Mouse (Mus musculus) C2C12 (cell line): ENCODE data around the gene Gm15557. TPM values are rescaled to one million over a fixed set of nuclear protein-coding genes. Genes with fewer than 3 reads are reported as not detected.
A peak's percentile ranks its signal among the peaks of the same experiment; 100 is the strongest.

ENCODE experiments used
- H3K27me3 ChIP-seq: one replicate; pipeline ENCODE4 v1.6.1; 2011; ENCODE audit not compliant: control insufficient read depth, insufficient read depth, insufficient read length
- H3K36me3 ChIP-seq: one replicate; pipeline ENCODE4 v1.6.1; 2011; ENCODE audit not compliant: control insufficient read depth, insufficient read depth
- H3K4me3 ChIP-seq: one replicate; pipeline ENCODE4 v1.5.1; 2011; ENCODE audit warnings: mild to moderate bottlenecking, control low read depth; ENCODE audit not compliant: poor library complexity, insufficient read depth, severe bottlenecking
- H3K79me2 ChIP-seq: one replicate; pipeline ENCODE4 v1.6.1; 2011; ENCODE audit not compliant: control insufficient read depth, insufficient read depth
- H3K79me3 ChIP-seq: one replicate; pipeline ENCODE4 v1.6.1; 2011; ENCODE audit warnings: low read depth, control low read depth
- H3ac ChIP-seq: one replicate; pipeline ENCODE3; 2011; ENCODE audit warnings: low read depth; ENCODE audit not compliant: control insufficient read depth, insufficient read length
- CEBPB ChIP-seq: IDR thresholded peaks from one replicate; pipeline ENCODE4 v1.6.1; 2011; ENCODE audit warnings: low read depth, mild to moderate bottlenecking, control low read depth, moderate library complexity
- CTCF ChIP-seq: IDR thresholded peaks from one replicate; pipeline ENCODE4 v1.5.1; 2011; ENCODE audit not compliant: control insufficient read depth, insufficient read depth, insufficient read length
- FOSL1 ChIP-seq: IDR thresholded peaks from one replicate; pipeline ENCODE4 v1.8.0; 2011; ENCODE audit warnings: mild to moderate bottlenecking, low read length; ENCODE audit not compliant: poor library complexity, insufficient read depth, severe bottlenecking
- MAX ChIP-seq: IDR thresholded peaks from one replicate; pipeline ENCODE4 v1.6.1; 2011; ENCODE audit warnings: mild to moderate bottlenecking, control low read depth
- MYOD1 ChIP-seq: IDR thresholded peaks from one replicate; pipeline ENCODE4 v1.6.1; 2011; ENCODE audit warnings: low read depth; ENCODE audit not compliant: control insufficient read depth, insufficient read length
- MYOG ChIP-seq: IDR thresholded peaks from one replicate; pipeline ENCODE4 v1.6.1; 2011; ENCODE audit not compliant: control insufficient read depth, insufficient read length; ENCODE audit errors: extremely low read depth
- USF1 ChIP-seq: IDR thresholded peaks from one replicate; pipeline ENCODE4 v1.6.1; 2011; ENCODE audit warnings: low read depth, mild to moderate bottlenecking, control low read depth, moderate library complexity
- polyA plus RNA-seq: library from polyadenylated mRNA; unstranded; fragments of >200 nt; fragmentation: generic; extraction: Trizol; gene quantifications from one replicate; pipeline ENCODE4 v1.2.1, GENCODE M21; 2012; ENCODE audit warnings: missing spikeins

Gene Gm15557
- polyA plus RNA-seq, 1 experiment = not detected

DNA sequence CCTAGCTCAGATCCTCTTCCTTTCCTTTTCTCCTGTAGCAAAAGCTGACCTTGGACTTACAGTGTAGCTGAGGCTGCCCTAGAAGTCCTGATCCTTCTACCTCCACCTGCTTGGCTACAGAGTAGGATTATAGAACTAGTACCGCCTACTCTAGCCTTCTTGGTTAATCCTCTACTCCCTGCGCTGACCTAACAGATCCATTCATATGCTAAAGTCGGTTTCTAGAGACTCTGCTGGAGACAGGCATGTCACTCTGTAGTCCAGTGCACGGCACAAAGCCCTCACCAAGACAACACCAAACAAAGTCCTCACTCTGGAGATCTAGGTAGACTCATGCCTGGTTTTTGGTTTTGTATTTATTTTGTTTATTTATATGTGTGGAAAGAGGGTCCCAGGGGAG lies 6.0 kb downstream of the Gm15557 start:
- no peaks in the 10 kb centered on the region for H3K36me3 ChIP-seq
- no peaks in the 10 kb centered on the region for H3K79me2 ChIP-seq
- no peak for TF ChIP-seq CEBPB
- no peak for TF ChIP-seq FOSL1
- no peak for TF ChIP-seq MYOG
- no peak for TF ChIP-seq CTCF
- no peak for TF ChIP-seq USF1
- no peak for TF ChIP-seq MAX

DNA sequence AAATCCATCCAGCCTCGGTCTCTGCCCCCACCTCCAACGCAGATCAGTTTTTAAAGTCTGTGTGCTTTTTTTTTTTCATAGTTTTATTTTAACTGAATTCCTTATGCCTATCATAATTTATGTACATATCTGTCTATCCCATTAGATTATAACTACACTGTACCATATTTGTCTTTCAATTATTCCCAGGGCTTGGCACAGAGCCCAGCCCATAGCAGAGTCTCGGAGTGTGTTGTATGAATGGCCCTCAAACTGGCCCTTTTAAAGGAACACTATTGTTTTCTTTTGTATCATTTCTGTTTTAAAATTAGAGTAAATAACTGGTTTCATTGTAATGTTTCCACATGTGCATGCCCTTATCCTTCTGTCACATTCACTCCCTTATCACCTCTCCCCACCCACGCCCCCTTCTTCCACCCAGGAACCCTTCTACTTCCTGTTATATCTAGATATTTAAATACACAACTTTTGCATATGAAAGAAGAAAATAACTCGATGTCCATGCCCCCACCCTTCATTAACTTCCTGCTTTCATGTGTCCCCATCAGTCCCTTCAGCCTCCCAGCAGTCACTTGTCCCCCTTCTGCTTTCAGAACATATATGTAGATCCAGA lies 7.0 kb downstream of the Gm15557 start:
- H3ac ChIP-seq = no peak overlapping the region
- TF ChIP-seq FOSL1 (no peak), MYOD1 (no peak), CTCF (no peak), MYOG (no peak), MAX (no peak), USF1 (no peak), CEBPB (no peak)
- no peaks in the 10 kb centered on the region for H3K27me3 ChIP-seq
- H3K36me3 ChIP-seq = no peaks in the 10 kb centered on the region
- no peak overlapping the region for H3K4me3 ChIP-seq
- no peaks in the 10 kb centered on the region for H3K79me2 ChIP-seq
- no peaks in the 10 kb centered on the region for H3K79me3 ChIP-seq

More for the DNA sequence above, 6.0 kb downstream of the Gm15557 start:
- H3K79me3 ChIP-seq = no peaks in the 10 kb centered on the region
- no peaks in the 10 kb centered on the region for H3K27me3 ChIP-seq
- H3K4me3 ChIP-seq = no peak overlapping the region
- no peak overlapping the region for H3ac ChIP-seq

DNA sequence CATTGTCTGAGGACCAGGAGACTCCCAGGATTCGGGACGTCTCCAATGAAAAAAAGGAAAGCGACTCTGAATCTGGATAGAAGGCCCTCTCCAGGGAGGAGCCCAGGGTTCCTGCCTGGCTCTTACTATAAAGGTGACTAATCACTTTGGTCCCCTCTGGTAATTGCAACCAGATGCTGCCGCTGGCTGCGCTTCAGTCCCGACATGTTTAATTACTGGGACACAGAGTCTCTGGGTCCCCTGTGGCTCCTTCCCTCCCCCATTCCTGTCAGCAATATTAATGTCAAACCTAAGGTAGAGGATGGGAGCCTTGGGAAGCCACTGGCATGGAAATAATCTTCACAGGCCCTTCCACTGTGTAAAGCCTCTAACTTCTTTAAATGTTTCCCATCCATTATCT lies 8.8 kb downstream of the Gm15557 start:
- peak; percentile 27 for TF ChIP-seq FOSL1
- TF ChIP-seq CTCF = no peak

DNA sequence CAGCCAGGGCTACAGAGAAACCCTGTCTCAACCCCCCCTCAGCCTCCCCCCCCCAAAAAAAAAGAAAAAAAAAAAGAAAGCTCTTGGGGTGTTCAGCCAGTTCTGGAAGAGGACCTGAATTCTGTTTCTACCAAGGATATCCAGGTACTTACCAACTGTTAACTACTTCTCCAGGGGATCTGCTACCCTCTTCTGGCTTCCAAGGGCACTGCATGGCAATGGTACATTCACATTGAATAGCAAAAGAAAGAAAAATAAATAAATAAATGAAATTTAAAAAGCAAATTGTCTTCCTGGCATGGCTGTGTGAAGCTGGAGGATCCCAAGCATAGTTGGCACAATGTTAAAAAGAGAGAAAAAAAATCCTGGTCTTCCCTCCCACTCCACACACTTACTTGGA lies 11.5 kb downstream of the Gm15557 start:
- Histone ChIP-seq H3K79me2 (peaks cover 7% of the 10 kb centered on the region), H3K36me3 (no peaks in the 10 kb centered on the region), H3K27me3 (no peaks in the 10 kb centered on the region), H3K79me3 (peaks cover 5% of the 10 kb centered on the region), H3K4me3 (no peak overlapping the region), H3ac (no peak overlapping the region)
- TF ChIP-seq CEBPB (no peak), MAX (no peak), MYOG (no peak), USF1 (no peak), CTCF (no peak), FOSL1 (no peak), MYOD1 (no peak)

More for the DNA sequence above, 8.8 kb downstream of the Gm15557 start:
- no peaks in the 10 kb centered on the region for H3K79me3 ChIP-seq
- H3K36me3 ChIP-seq = no peaks in the 10 kb centered on the region
- H3K4me3 ChIP-seq = no peak overlapping the region
- H3K27me3 ChIP-seq = no peaks in the 10 kb centered on the region
- H3K79me2 ChIP-seq = no peaks in the 10 kb centered on the region
- no peak overlapping the region for H3ac ChIP-seq

DNA sequence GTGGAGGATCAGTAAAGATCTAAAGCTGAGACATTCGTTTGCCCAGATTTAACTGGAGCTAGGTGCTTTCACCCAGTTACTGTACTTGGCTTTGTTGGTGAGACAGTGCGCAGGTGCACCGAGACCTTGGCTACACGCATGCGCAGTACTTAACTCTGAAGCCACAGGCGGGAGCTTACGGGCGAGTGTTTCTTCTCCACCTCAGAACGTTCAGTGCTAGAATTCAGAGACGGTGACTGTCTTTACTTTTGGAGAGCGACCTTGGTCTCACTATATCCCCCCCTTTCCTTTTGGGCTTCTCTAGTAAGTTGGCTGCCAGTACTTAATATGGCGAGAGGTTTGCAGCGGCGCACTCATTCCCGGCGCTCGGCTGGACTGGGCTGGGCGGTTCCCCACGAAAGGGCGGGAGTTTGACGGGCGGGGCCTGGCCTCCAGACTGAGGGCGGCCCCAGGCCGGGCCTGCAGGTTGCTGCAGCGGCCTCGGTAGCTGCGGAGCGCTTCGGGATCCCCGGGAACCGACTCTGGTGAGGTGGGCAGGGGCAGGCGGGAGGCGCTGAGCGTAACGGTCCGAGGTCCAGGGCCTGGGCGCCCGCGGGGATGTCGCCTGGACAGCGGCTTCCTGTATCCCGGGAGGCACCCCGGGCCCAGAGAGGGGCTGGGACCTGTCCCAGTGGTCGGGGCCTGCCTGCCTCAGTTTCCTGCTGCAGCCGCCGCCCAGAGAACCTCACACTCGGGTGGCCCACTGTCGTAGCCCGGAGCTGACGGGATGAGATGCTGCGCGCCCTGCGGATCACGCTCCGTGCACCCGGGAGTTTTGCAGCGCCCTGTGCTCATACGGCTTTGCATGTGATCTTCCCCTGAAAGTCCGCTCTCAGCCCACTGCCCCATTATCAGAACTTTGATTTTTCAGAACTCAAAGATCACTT lies 15.9 kb downstream of the Gm15557 start, which contains the start of gene Cep250:
TSS of gene Cep250 (plus strand) at position 325 of the 926 bp plus-strand sequence.
- TF ChIP-seq FOSL1 (no peak), MYOD1 (no peak), MYOG (no peak), CEBPB (no peak), USF1 (no peak), CTCF (no peak), MAX (no peak)
- Histone ChIP-seq H3K27me3 (no peaks in the 10 kb centered on the region), H3K4me3 (peak within 1 kb of the TSS; percentile 94), H3ac (peak within 1 kb of the TSS; percentile 72), H3K36me3 (peaks cover 3% of the 10 kb centered on the region), H3K79me2 (peaks cover 43% of the 10 kb centered on the region), H3K79me3 (peaks cover 36% of the 10 kb centered on the region)
